9 mouse cellular contexts compared by ENCODE assay signal in genomic region chr5:16237972-16238371, GRCm38 (mm10).
DNase-seq lines count a peak whose midpoint lies in the region; ATAC-seq lines count a peak whose summit lies in the region.
"Had no signal": no experiment of that assay in that cellular context is flagged by ENCODE, and none has a peak within 500 bp of the region (broad histone marks: within the 10 kb centered on the region; RNA-seq: fewer than 3 reads in every experiment).

No protein-coding gene starts in this region.

- 65% methylated on average over 5 of the region's 5 CpGs for WGBS in kidney, embryonic 14.5 days
- 22% methylated on average over 5 of the region's 5 CpGs for WGBS in forebrain, embryonic 14.5 days
- 40% methylated on average over 5 of the region's 5 CpGs for WGBS in hindbrain, embryonic 12.5 days

- no peaks in the 10 kb centered on the region for H3K9me3 ChIP-seq in kidney, embryonic 14.5 days (ENCODE audit: control insufficient read depth, low read length)
- no peaks in the 10 kb centered on the region for H3K9me3 ChIP-seq in forebrain, embryonic 14.5 days (replicated peaks; ENCODE audit: control insufficient read depth, low read length)
- no peaks in the 10 kb centered on the region for H3K9me3 ChIP-seq in hindbrain, embryonic 12.5 days (replicated peaks)
- H3K9me3 ChIP-seq: embryonic facial prominence, embryonic 13.5 days had no signal

- no peaks in the 10 kb centered on the region for H3K4me1 ChIP-seq in kidney, embryonic 14.5 days (ENCODE audit: control insufficient read depth, insufficient read depth, low read length)
- peaks cover 19% of the 10 kb centered on the region for H3K4me1 ChIP-seq in forebrain, embryonic 14.5 days (ENCODE audit: control insufficient read depth, insufficient read depth, low read length)
- peaks cover 22% of the 10 kb centered on the region for H3K4me1 ChIP-seq in hindbrain, embryonic 12.5 days
- H3K4me1 ChIP-seq: embryonic facial prominence, embryonic 13.5 days had no signal

- H3K27ac ChIP-seq in kidney, embryonic 14.5 days (ENCODE audit: low read depth, low read length), result no peak overlapping the region
- H3K27ac ChIP-seq in forebrain, embryonic 14.5 days (ENCODE audit: low read depth, low read length), result peak overlapping the region; percentile 36
- peak overlapping the region; percentile 67 for H3K27ac ChIP-seq in hindbrain, embryonic 12.5 days
- H3K27ac ChIP-seq: embryonic facial prominence, embryonic 13.5 days had no signal

- no peak for ATAC-seq in kidney, embryonic 14.5 days (ENCODE audit: low FRiP score, low TSS enrichment)
- peak; percentile 62; the same call in 1 of the 2 replicates for ATAC-seq in forebrain, embryonic 14.5 days
- peak; percentile 90 for ATAC-seq in hindbrain, embryonic 12.5 days (ENCODE audit: low FRiP score)

- H3K36me3 ChIP-seq in kidney, embryonic 14.5 days (ENCODE audit: control insufficient read depth, insufficient read depth, low read length), result no peaks in the 10 kb centered on the region
- no peaks in the 10 kb centered on the region for H3K36me3 ChIP-seq in forebrain, embryonic 14.5 days (ENCODE audit: control insufficient read depth, insufficient read depth, low read length)
- no peaks in the 10 kb centered on the region for H3K36me3 ChIP-seq in hindbrain, embryonic 12.5 days
- H3K36me3 ChIP-seq: embryonic facial prominence, embryonic 13.5 days had no signal

- DNase-seq in kidney, adult 11 months, result peak; percentile 1
- DNase-seq in forebrain, embryonic 14.5 days (ENCODE audit: low spot score), result peak; percentile 78
- DNase-seq in mesoderm, embryonic 11.5 days (ENCODE audit: low read depth, low spot score), result peak; percentile 3
- DNase-seq in frontal cortex, postnatal 25 days (ENCODE audit: low spot score in 2 of 2), result no peak
- DNase-seq in layer of hippocampus, postnatal 25 days (ENCODE audit: extremely low spot score in 1 of 2, low spot score in 1 of 2), result no peak
- no peak for DNase-seq in thymus, postnatal 10 days (ENCODE audit: low spot score in 2 of 2)

- no peak overlapping the region for H3K4me2 ChIP-seq in kidney, embryonic 14.5 days (replicated peaks; ENCODE audit: low read depth, low read length)
- H3K4me2 ChIP-seq in forebrain, embryonic 14.5 days (ENCODE audit: low read length), result no peak overlapping the region
- no peak overlapping the region for H3K4me2 ChIP-seq in hindbrain, embryonic 12.5 days (replicated peaks)
- H3K4me2 ChIP-seq: embryonic facial prominence, embryonic 13.5 days had no signal

- no peak overlapping the region for H3K9ac ChIP-seq in kidney, embryonic 14.5 days (ENCODE audit: low read depth, low read length)
- no peak overlapping the region for H3K9ac ChIP-seq in forebrain, embryonic 14.5 days (ENCODE audit: low read length)
- no peak overlapping the region for H3K9ac ChIP-seq in hindbrain, embryonic 12.5 days
- H3K9ac ChIP-seq: embryonic facial prominence, embryonic 13.5 days had no signal

- H3K27me3 ChIP-seq in kidney, embryonic 14.5 days (ENCODE audit: control insufficient read depth, insufficient read depth, low read length), result no peaks in the 10 kb centered on the region
- H3K27me3 ChIP-seq in forebrain, embryonic 14.5 days (replicated peaks; ENCODE audit: control insufficient read depth, insufficient read depth, low read length), result no peaks in the 10 kb centered on the region
- no peaks in the 10 kb centered on the region for H3K27me3 ChIP-seq in hindbrain, embryonic 12.5 days
- H3K27me3 ChIP-seq: embryonic facial prominence, embryonic 13.5 days had no signal

- no peak overlapping the region for H3K4me3 ChIP-seq in kidney, embryonic 14.5 days (ENCODE audit: low read length)
- H3K4me3 ChIP-seq in forebrain, embryonic 14.5 days (ENCODE audit: low read depth, low read length), result no peak overlapping the region
- H3K4me3 ChIP-seq in hindbrain, embryonic 12.5 days, result no peak overlapping the region
- H3K4me3 ChIP-seq: embryonic facial prominence, embryonic 13.5 days had no signal

Comparison
In these comparisons a context has a peak if more than half of its experiments do, and no peak if none do; other contexts are left out.
1. DNase-seq: peak in kidney, adult 11 months (single experiment), forebrain, embryonic 14.5 days (single experiment) and mesoderm, embryonic 11.5 days (single experiment); none in frontal cortex, postnatal 25 days (0 of 2), layer of hippocampus, postnatal 25 days (0 of 2) and thymus, postnatal 10 days (0 of 2).